In genomic region chr5:108651823-108652222, GRCm38 (mm10) we compare ENCODE assay signal across 7 mouse cellular contexts. TPM values are rescaled to one million over a fixed set of nuclear protein-coding genes. Genes with fewer than 3 reads are reported as not detected.
DNase-seq lines count a peak whose midpoint lies in the region; ATAC-seq and TF ChIP-seq lines count a peak whose summit lies in the region.

No protein-coding gene starts in this region.

- H3K4me3 ChIP-seq in forebrain, embryonic 15.5 days = no peak overlapping the region
- H3K4me3 ChIP-seq in lung, embryonic 15.5 days = no peak overlapping the region

- no peak overlapping the region for H3K4me2 ChIP-seq in forebrain, embryonic 15.5 days (replicated peaks)
- no peak overlapping the region for H3K4me2 ChIP-seq in lung, embryonic 15.5 days

- no peaks in the 10 kb centered on the region for H3K27me3 ChIP-seq in forebrain, embryonic 15.5 days
- H3K27me3 ChIP-seq in lung, embryonic 15.5 days = no peaks in the 10 kb centered on the region

- no peak overlapping the region for H3K27ac ChIP-seq in forebrain, embryonic 15.5 days (replicated peaks)
- no peak overlapping the region for H3K27ac ChIP-seq in lung, embryonic 15.5 days

- peaks cover 71% of the 10 kb centered on the region for H3K36me3 ChIP-seq in forebrain, embryonic 15.5 days
- H3K36me3 ChIP-seq in lung, embryonic 15.5 days = peaks cover 66% of the 10 kb centered on the region

- no peak overlapping the region for H3K9ac ChIP-seq in forebrain, embryonic 15.5 days (replicated peaks)
- H3K9ac ChIP-seq in lung, embryonic 15.5 days = no peak overlapping the region

- peak; percentile 32 for DNase-seq in urinary bladder, postnatal 25 days (ENCODE audit: low spot score)
- no peak for DNase-seq in urinary bladder, adult 2 months (ENCODE audit: low spot score)
- DNase-seq in brain, embryonic 14.5 days (ENCODE audit: low read depth) = peak; percentile 74
- DNase-seq in kidney, adult 9 months = peak; percentile 90
- DNase-seq in right cerebral cortex, postnatal 25 days = peak; percentile 42

- H3K4me1 ChIP-seq in forebrain, embryonic 15.5 days = no peaks in the 10 kb centered on the region
- no peaks in the 10 kb centered on the region for H3K4me1 ChIP-seq in lung, embryonic 15.5 days

- H3K9me3 ChIP-seq in forebrain, embryonic 15.5 days = no peaks in the 10 kb centered on the region
- H3K9me3 ChIP-seq in lung, embryonic 15.5 days = no peaks in the 10 kb centered on the region

- ATAC-seq in forebrain, embryonic 15.5 days (replicated peaks) = 0 out of 2 replicates have a peak, but pooled peaks have one; percentile 44
- peak; percentile 44; the same call in 1 of the 2 replicates for ATAC-seq in lung, embryonic 15.5 days (ENCODE audit: borderline replicate concordance, extremely low read depth, low FRiP score, low TSS enrichment)

- no peak for TF ChIP-seq POLR2A in brain, embryonic 14.5 days (IDR thresholded peaks at IDR 0.05; ENCODE audit: borderline replicate concordance, extremely low read depth, insufficient read depth, insufficient read length, poor library complexity, severe bottlenecking)

- 63% methylated on average over 1 of the region's 1 CpGs for WGBS in forebrain, embryonic 15.5 days
- 67% methylated on average over 1 of the region's 1 CpGs for WGBS in lung, embryonic 15.5 days

- TF ChIP-seq CTCF in brain, embryonic 14.5 days (IDR thresholded peaks at IDR 0.05; ENCODE audit: borderline replicate concordance, extremely low read depth, insufficient read depth, insufficient read length) = peak; percentile 66; the same call in 1 of the 2 replicates

RNA-seq across cellular contexts. Expression of gene Idua, which starts 8.3 kb away (rescaled TPM):
- polyA plus RNA-seq in urinary bladder, adult 2 months (2012; rRNA removed) = 24.1 and 27.1 TPM in 2 replicates
- polyA plus RNA-seq in brain, embryonic 14.5 days (2012; rRNA removed) = 16.3 and 17.6 TPM in 2 replicates
- polyA plus RNA-seq in forebrain, embryonic 15.5 days (2015; fragmentation: Nextera tagmentation; extraction: Ambion mirVana) = 9.9 and 10.9 TPM in 2 replicates
- 12.1 and 14.5 TPM in 2 replicates for polyA plus RNA-seq in lung, embryonic 15.5 days (2015; fragmentation: Nextera tagmentation; extraction: Ambion mirVana)

RNA-seq across cellular contexts. Expression of gene Dgkq, which starts 17.6 kb away (rescaled TPM):
- polyA plus RNA-seq in urinary bladder, adult 2 months (2012; rRNA removed) = 20.2 and 21.5 TPM in 2 replicates
- polyA plus RNA-seq in brain, embryonic 14.5 days (2012; rRNA removed) = 63.9 and 67.7 TPM in 2 replicates
- polyA plus RNA-seq in forebrain, embryonic 15.5 days (2015; fragmentation: Nextera tagmentation; extraction: Ambion mirVana) = 23.6 and 24.4 TPM in 2 replicates
- 10.7 and 11.7 TPM in 2 replicates for polyA plus RNA-seq in lung, embryonic 15.5 days (2015; fragmentation: Nextera tagmentation; extraction: Ambion mirVana)

RNA-seq across cellular contexts. Expression of gene Tmem175, which starts 22.3 kb away (rescaled TPM):
- 36.8 and 37.3 TPM in 2 replicates for polyA plus RNA-seq in urinary bladder, adult 2 months (2012; rRNA removed)
- polyA plus RNA-seq in brain, embryonic 14.5 days (2012; rRNA removed) = 32.6 and 39.4 TPM in 2 replicates
- polyA plus RNA-seq in forebrain, embryonic 15.5 days (2015; fragmentation: Nextera tagmentation; extraction: Ambion mirVana) = 24.2 and 24.7 TPM in 2 replicates
- polyA plus RNA-seq in lung, embryonic 15.5 days (2015; fragmentation: Nextera tagmentation; extraction: Ambion mirVana) = 28.3 and 29.5 TPM in 2 replicates

RNA-seq across cellular contexts. Expression of gene Gak, which starts 22.3 kb away (rescaled TPM):
- polyA plus RNA-seq in urinary bladder, adult 2 months (2012; rRNA removed) = 61.6 and 66.0 TPM in 2 replicates
- polyA plus RNA-seq in brain, embryonic 14.5 days (2012; rRNA removed) = 62.7 and 68.3 TPM in 2 replicates
- 55.5 and 56.4 TPM in 2 replicates for polyA plus RNA-seq in forebrain, embryonic 15.5 days (2015; fragmentation: Nextera tagmentation; extraction: Ambion mirVana)
- polyA plus RNA-seq in lung, embryonic 15.5 days (2015; fragmentation: Nextera tagmentation; extraction: Ambion mirVana) = 46.5 and 49.0 TPM in 2 replicates

RNA-seq across cellular contexts. Expression of gene Slc26a1, which starts 23.5 kb away (rescaled TPM):
- 0.04 and 0.07 TPM in 2 replicates for polyA plus RNA-seq in urinary bladder, adult 2 months (2012; rRNA removed)
- 4.0 and 4.5 TPM in 2 replicates for polyA plus RNA-seq in brain, embryonic 14.5 days (2012; rRNA removed)
- polyA plus RNA-seq in forebrain, embryonic 15.5 days (2015; fragmentation: Nextera tagmentation; extraction: Ambion mirVana) = 1.8 and 1.9 TPM in 2 replicates
- polyA plus RNA-seq in lung, embryonic 15.5 days (2015; fragmentation: Nextera tagmentation; extraction: Ambion mirVana) = 0.39 and 0.50 TPM in 2 replicates
